Mouse (Mus musculus) embryonic facial prominence, embryonic 13.5 days (tissue): ENCODE results near the gene Lamtor2. TPM values are rescaled to one million over a fixed set of nuclear protein-coding genes. Genes with fewer than 3 reads are reported as not detected.

Source experiments
- ATAC-seq: fragments of 200-750 bp; cut with Nextera tagmentation; 2 replicates; pipeline ENCODE4 v1.8.0; 2017; ENCODE audit warnings: low read depth; ENCODE audit not compliant: insufficient number of reproducible peaks, insufficient read depth, low FRiP score, low TSS enrichment
- H3K27ac ChIP-seq: fragments of 300-500 bp; sonication (generic); 2 replicates; pipeline ENCODE4 v1.5.1; 2015; ENCODE audit warnings: moderate library complexity, mild to moderate bottlenecking, inconsistent platforms
- H3K27me3 ChIP-seq: fragments of 300-500 bp; sonication (generic); 2 replicates; pipeline ENCODE4 v1.6.1; 2015; ENCODE audit warnings: mild to moderate bottlenecking, inconsistent platforms
- H3K36me3 ChIP-seq: fragments of 300-500 bp; sonication (generic); 2 replicates; pipeline ENCODE4 v1.6.1; 2015; ENCODE audit warnings: mild to moderate bottlenecking, inconsistent platforms
- H3K4me1 ChIP-seq: fragments of 300-500 bp; sonication (generic); 2 replicates; pipeline ENCODE4 v1.6.1; 2015; ENCODE audit warnings: inconsistent platforms
- H3K4me2 ChIP-seq: fragments of 300-500 bp; sonication (generic); 2 replicates; pipeline ENCODE4 v1.6.1; 2015; ENCODE audit warnings: moderate library complexity, mild to moderate bottlenecking, inconsistent platforms
- H3K4me3 ChIP-seq: fragments of 300-500 bp; sonication (generic); 2 replicates; pipeline ENCODE4 v1.5.1; 2015; ENCODE audit warnings: mild to moderate bottlenecking, inconsistent platforms
- H3K9ac ChIP-seq: fragments of 300-500 bp; sonication (generic); 2 replicates; pipeline ENCODE4 v1.6.1; 2015; ENCODE audit warnings: mild to moderate bottlenecking, inconsistent platforms
- H3K9me3 ChIP-seq: fragments of 300-500 bp; sonication (generic); 2 replicates; pipeline ENCODE4 v1.6.1; 2016; ENCODE audit warnings: inconsistent platforms
- WGBS: fragments of 180-500 bp; shearing (Covaris S2); methylation state at CpG from one replicate; pipeline ENCODE4 v1.1.7; 2015; ENCODE audit warnings: mixed read lengths; 5-methylcytosine and 5-hydroxymethylcytosine counted together
- microRNA counts: library from miRNA; unstranded; fragments of <30 nt; microRNA quantifications from one replicate; lab custom pipeline; 2016
- microRNA-seq: library from miRNA; unstranded; fragments of <30 nt; microRNA quantifications from one replicate; pipeline ENCODE4, GENCODE M21; 2016
- polyA plus RNA-seq: library from polyadenylated mRNA; unstranded; fragments of >200 nt; fragmentation: Nextera tagmentation; extraction: Ambion mirVana; gene quantifications from 2 replicates; pipeline ENCODE4 v1.2.1, GENCODE M21; 2015

The Lamtor2 gene
- polyA plus RNA-seq, 1 experiment from 2014 or later = 169 TPM

GRCm38 (mm10) chr3:88500655-88501365, 52.1 kb downstream of the Lamtor2 start:
- no peak for ATAC-seq
- Histone ChIP-seq H3K4me1 (peaks cover 58% of the 10 kb centered on the region), H3K27ac (no peak overlapping the region), H3K4me3 (peak overlapping the region; percentile 96), H3K27me3 (no peaks in the 10 kb centered on the region), H3K36me3 (peaks cover 31% of the 10 kb centered on the region), H3K4me2 (peak overlapping the region; percentile 91), H3K9me3 (no peaks in the 10 kb centered on the region), H3K9ac (peak overlapping the region; percentile 97)
- 58% methylated on average over 4 of the region's 4 CpGs for WGBS

- no peak for ATAC-seq
- peaks cover 58% of the 10 kb centered on the region for H3K4me1 ChIP-seq
- WGBS = 86% methylated on average over 7 of the region's 7 CpGs
- peak overlapping the region; percentile 96; the same call in 1 of the 2 replicates for H3K4me3 ChIP-seq
- H3K27me3 ChIP-seq = no peaks in the 10 kb centered on the region
- peaks cover 36% of the 10 kb centered on the region for H3K36me3 ChIP-seq
- H3K27ac ChIP-seq = no peak overlapping the region
- H3K9me3 ChIP-seq = no peaks in the 10 kb centered on the region
- no peak overlapping the region for H3K9ac ChIP-seq
- H3K4me2 ChIP-seq = peak overlapping the region; percentile 91
Measured at GRCm38 (mm10) chr3:88500087-88500486, 52.8 kb downstream of the Lamtor2 start.

MicroRNAs encoded within 50 kb of the gene (microRNA counts, 519-probe panel; counts per million panel counts)
- microRNA mmu-miR-1905 (lab: Ali Mortazavi, UCI) = 236 counts per million, percentile 44 among the panel's probes with 10 or more counts

Small RNA genes lying within 50 kb of the gene (microRNA-seq; reads per million reads assigned to microRNA genes)
- not detected for gene Mir1905

Other genes with a start within 250 kb of the Lamtor2 start
- 164 and 188 TPM in 2 replicates for gene Glmp, start 228.1 kb downstream of the Lamtor2 start, polyA plus RNA-seq
- 9.1 and 10.4 TPM in 2 replicates for gene Tmem79, start 216.9 kb downstream of the Lamtor2 start, polyA plus RNA-seq
- gene Smg5, start 216.8 kb downstream of the Lamtor2 start, polyA plus RNA-seq = 55.0 and 58.3 TPM in 2 replicates
- 4.2 and 4.9 TPM in 2 replicates for gene Paqr6, start 188.5 kb downstream of the Lamtor2 start, polyA plus RNA-seq
- gene Bglap3, start 180.3 kb downstream of the Lamtor2 start, polyA plus RNA-seq = 0.28 TPM in 1 of 2 replicates, not detected in the other
- gene Bglap2, start 174.4 kb downstream of the Lamtor2 start, polyA plus RNA-seq = 0.58 TPM in 1 of 2 replicates, not detected in the other
- 0.91 TPM in 1 of 2 replicates, not detected in the other for gene Bglap, start 168.6 kb downstream of the Lamtor2 start, polyA plus RNA-seq
- gene Pmf1, start 142.7 kb downstream of the Lamtor2 start, polyA plus RNA-seq = 121 and 153 TPM in 2 replicates
- 16.5 and 16.7 TPM in 2 replicates for gene Slc25a44, start 127.9 kb downstream of the Lamtor2 start, polyA plus RNA-seq
- gene Sema4a, start 91.9 kb downstream of the Lamtor2 start, polyA plus RNA-seq = 10.3 and 13.3 TPM in 2 replicates
- gene Lmna, start 43.1 kb downstream of the Lamtor2 start, polyA plus RNA-seq = 311 and 321 TPM in 2 replicates
- gene Mex3a, start 20.7 kb downstream of the Lamtor2 start, polyA plus RNA-seq = 32.2 and 33.4 TPM in 2 replicates
- gene Rab25, start 4.8 kb downstream of the Lamtor2 start, polyA plus RNA-seq = 18.6 and 19.5 TPM in 2 replicates
- 43.0 and 44.6 TPM in 2 replicates for gene Ubqln4, start 684 bp upstream of the Lamtor2 start, polyA plus RNA-seq
- gene Ssr2, start 22.8 kb upstream of the Lamtor2 start, polyA plus RNA-seq = 259 and 274 TPM in 2 replicates
- gene Arhgef2, start 52.9 kb upstream of the Lamtor2 start, polyA plus RNA-seq = 91.6 and 99.4 TPM in 2 replicates
- not detected in 2 replicates for gene Rxfp4, start 100.1 kb upstream of the Lamtor2 start, polyA plus RNA-seq
- gene Khdc4, start 132.7 kb upstream of the Lamtor2 start, polyA plus RNA-seq = 92.5 and 106 TPM in 2 replicates
- gene Rit1, start 163.8 kb upstream of the Lamtor2 start, polyA plus RNA-seq = 51.4 and 54.4 TPM in 2 replicates
- 16.9 and 19.7 TPM in 2 replicates for gene Syt11, start 222.1 kb upstream of the Lamtor2 start, polyA plus RNA-seq